Comparison of ENCODE assay signal across 12 mouse cellular contexts in genomic region chr7:81476833-81477232, GRCm38 (mm10). TPM values are rescaled to one million over a fixed set of nuclear protein-coding genes. Genes with fewer than 3 reads are reported as not detected.
DNase-seq lines count a peak whose midpoint lies in the region; ATAC-seq and TF ChIP-seq lines count a peak whose summit lies in the region.
"Had no signal": no experiment of that assay in that cellular context is flagged by ENCODE, and none has a peak within 500 bp of the region (broad histone marks: within the 10 kb centered on the region; RNA-seq: fewer than 3 reads in every experiment).

No protein-coding gene starts in this region.

- ATAC-seq in heart, embryonic 12.5 days (ENCODE audit: insufficient number of reproducible peaks, low FRiP score): no peak
- ATAC-seq in granulocyte monocyte progenitor cell, adult 5-6 weeks (replicated peaks; ENCODE audit: poor library complexity, severe bottlenecking): peak; percentile 35; the same call in 1 of the 2 replicates
- ATAC-seq in midbrain, embryonic 13.5 days: peak; percentile 55; the same call in 1 of the 2 replicates

- no peaks in the 10 kb centered on the region for H3K36me3 ChIP-seq in heart, embryonic 12.5 days
- H3K36me3 ChIP-seq in ES-E14 (ENCODE audit: control insufficient read depth, insufficient read depth, low read length, poor library complexity, severe bottlenecking): no peaks in the 10 kb centered on the region
- peaks cover 53% of the 10 kb centered on the region for H3K36me3 ChIP-seq in midbrain, embryonic 13.5 days

- peaks cover 52% of the 10 kb centered on the region for H3K27me3 ChIP-seq in heart, embryonic 12.5 days (replicated peaks)
- peaks cover 29% of the 10 kb centered on the region for H3K27me3 ChIP-seq in midbrain, embryonic 13.5 days

- no peaks in the 10 kb centered on the region for H3K9me3 ChIP-seq in heart, embryonic 12.5 days (replicated peaks)
- no peaks in the 10 kb centered on the region for H3K9me3 ChIP-seq in ES-E14 (ENCODE audit: control insufficient read depth, insufficient read depth, low read depth, low read length)
- H3K9me3 ChIP-seq in midbrain, embryonic 13.5 days: no peaks in the 10 kb centered on the region

- peak overlapping the region; percentile 56 for H3K4me2 ChIP-seq in heart, embryonic 12.5 days
- peak overlapping the region; percentile 26 for H3K4me2 ChIP-seq in midbrain, embryonic 13.5 days (replicated peaks)

- H3K4me3 ChIP-seq in heart, embryonic 12.5 days: peak overlapping the region; percentile 12; the same call in 1 of the 2 replicates
- peak overlapping the region; percentile 41 to 60 for H3K4me3 ChIP-seq in ES-E14 (ENCODE audit: insufficient read depth in 1 of 2, low read depth in 1 of 2, low read length in 2 of 2, poor library complexity in 1 of 2, severe bottlenecking in 1 of 2)
- H3K4me3 ChIP-seq in midbrain, embryonic 13.5 days (replicated peaks): no peak overlapping the region

- H3K9ac ChIP-seq in heart, embryonic 12.5 days: no peak overlapping the region
- H3K9ac ChIP-seq in ES-E14 (ENCODE audit: insufficient read depth, low read depth, low read length, poor library complexity, severe bottlenecking): peak overlapping the region; percentile 16
- H3K9ac ChIP-seq in midbrain, embryonic 13.5 days (replicated peaks): peak overlapping the region; percentile 19; the same call in 1 of the 2 replicates

- DNase-seq in heart, postnatal 25 days (ENCODE audit: low spot score): no peak
- no peak for DNase-seq in ES-E14 (ENCODE audit: low read depth, low spot score)
- no peak for DNase-seq in left cerebral cortex, adult 8-10 months (ENCODE audit: low spot score in 2 of 2)
- DNase-seq in left cerebral cortex, adult 18-20 months (ENCODE audit: low spot score in 2 of 2): no peak
- no peak for DNase-seq in heart, postnatal 36 days
- DNase-seq: cerebellum, adult 18-20 months; gastrocnemius, postnatal 10 days had no signal

- intact Hi-C loops in heart, postnatal 25 days (cut with DNase I): no loop called here
- intact Hi-C loops in heart, postnatal 36 days (cut with DNase I): no loop called here

- H3K27ac ChIP-seq in heart, embryonic 12.5 days (ENCODE audit: poor library complexity, severe bottlenecking): no peak overlapping the region
- H3K27ac ChIP-seq in ES-E14 (ENCODE audit: insufficient read depth, low read depth, low read length, poor library complexity, severe bottlenecking): no peak overlapping the region
- H3K27ac ChIP-seq in midbrain, embryonic 13.5 days: no peak overlapping the region

- in situ Hi-C loops in ES-E14 (cut with MboI; ENCODE audit: low sequenced_read_pairs in 2 of 2, unreplicated experiment in 2 of 2): no loop called here

- peaks cover 9% of the 10 kb centered on the region; the same call in 1 of the 2 replicates for H3K4me1 ChIP-seq in heart, embryonic 12.5 days (replicated peaks)
- peaks cover 8 to 15% of the 10 kb centered on the region in 2 experiments; a peak in 2 of 4 replicates for H3K4me1 ChIP-seq in ES-E14 (ENCODE audit: control insufficient read depth in 2 of 2, insufficient read depth in 2 of 2, low read length in 2 of 2, poor library complexity in 1 of 2)
- peaks cover 11% of the 10 kb centered on the region for H3K4me1 ChIP-seq in midbrain, embryonic 13.5 days (replicated peaks)

- 4% methylated on average over 24 of the region's 24 CpGs for WGBS in heart, embryonic 12.5 days
- 5% methylated on average over 24 of the region's 24 CpGs for WGBS in midbrain, embryonic 13.5 days

TF ChIP-seq in ES-E14, 5 proteins besides CTCF, POLR2A, EP300 and RAD21:
- TF ChIP-seq HCFC1 (IDR thresholded peaks at IDR 0.05; ENCODE audit: borderline replicate concordance, insufficient read depth, low read length) (no peak), CHD2 (IDR thresholded peaks at IDR 0.05; ENCODE audit: low read depth, low read length) (no peak), MAFK (IDR thresholded peaks at IDR 0.05; ENCODE audit: insufficient read depth, low read depth, low read length) (no peak), ZC3H11A (IDR thresholded peaks at IDR 0.05; ENCODE audit: borderline replicate concordance, low read depth, low read length) (no peak), ZNF384 (IDR thresholded peaks at IDR 0.05; ENCODE audit: low read depth, low read length) (no peak)

RNA-seq across cellular contexts. Expression of gene Ap3b2, which starts 16.9 kb away (rescaled TPM):
- polyA plus RNA-seq in heart, embryonic 12.5 days (2016; fragmentation: Nextera tagmentation; extraction: Ambion mirVana): 4.5 and 5.7 TPM in 2 replicates
- not detected for total RNA-seq in heart, postnatal 25 days (2021)
- 3.8 and 5.3 TPM in 2 replicates for total RNA-seq in ES-E14 (2012; rRNA removed)
- not detected in 2 replicates for total RNA-seq in granulocyte monocyte progenitor cell, adult 5-6 weeks (2014; fragmentation: Nextera tagmentation)
- total RNA-seq in granulocyte monocyte progenitor cell, adult 5-6 weeks (2017): not detected in 2 replicates
- 110 and 117 TPM in 2 replicates for polyA plus RNA-seq in midbrain, embryonic 13.5 days (2015; fragmentation: Nextera tagmentation; extraction: Ambion mirVana)
- total RNA-seq in left cerebral cortex, adult 8-10 months (2022): 100 to 1,000 TPM; 146 to 157 (median 150) TPM
- total RNA-seq in left cerebral cortex, adult 18-20 months (2021): 100 to 1,000 TPM; 156 to 159 TPM
- under 1 TPM in 1 of 2 experiments, not detected in 1; 0.44 TPM for total RNA-seq in heart, postnatal 36 days (2021)
- total RNA-seq: megakaryocyte-erythroid progenitor cell, adult 5-6 weeks had no signal

RNA-seq across cellular contexts. Expression of gene BC048679, which starts 21.2 kb away (rescaled TPM):
- not detected in 2 replicates for polyA plus RNA-seq in heart, embryonic 12.5 days (2016; fragmentation: Nextera tagmentation; extraction: Ambion mirVana)
- not detected for total RNA-seq in heart, postnatal 25 days (2021)
- total RNA-seq in ES-E14 (2012; rRNA removed): 0.62 TPM in 1 of 2 replicates, not detected in the other
- not detected in 2 replicates for total RNA-seq in granulocyte monocyte progenitor cell, adult 5-6 weeks (2014; fragmentation: Nextera tagmentation)
- not detected in 2 replicates for total RNA-seq in granulocyte monocyte progenitor cell, adult 5-6 weeks (2017)
- not detected in 2 replicates for polyA plus RNA-seq in midbrain, embryonic 13.5 days (2015; fragmentation: Nextera tagmentation; extraction: Ambion mirVana)
- not detected for total RNA-seq in left cerebral cortex, adult 8-10 months (2022)
- total RNA-seq in left cerebral cortex, adult 18-20 months (2021): not detected
- not detected for total RNA-seq in heart, postnatal 36 days (2021)
- total RNA-seq: gastrocnemius, postnatal 10 days; left cerebral cortex, postnatal 14 days; megakaryocyte-erythroid progenitor cell, adult 5-6 weeks had no signal

RNA-seq across cellular contexts. Expression of gene Cpeb1, which starts 21.6 kb away (rescaled TPM):
- 3.2 and 4.4 TPM in 2 replicates for polyA plus RNA-seq in heart, embryonic 12.5 days (2016; fragmentation: Nextera tagmentation; extraction: Ambion mirVana)
- 10 to 100 TPM in 1 of 2 experiments, 1 to 10 TPM in 1; 7.0 to 12.3 TPM for total RNA-seq in heart, postnatal 25 days (2021)
- 2.3 and 5.8 TPM in 2 replicates for total RNA-seq in ES-E14 (2012; rRNA removed)
- not detected in 2 replicates for total RNA-seq in granulocyte monocyte progenitor cell, adult 5-6 weeks (2014; fragmentation: Nextera tagmentation)
- total RNA-seq in granulocyte monocyte progenitor cell, adult 5-6 weeks (2017): not detected in 2 replicates
- 2.6 and 3.2 TPM in 2 replicates for polyA plus RNA-seq in midbrain, embryonic 13.5 days (2015; fragmentation: Nextera tagmentation; extraction: Ambion mirVana)
- total RNA-seq in left cerebral cortex, adult 8-10 months (2022): 100 to 1,000 TPM in 1 of 4 experiments, 10 to 100 TPM in 3; 90.7 to 103 (median 99.6) TPM
- total RNA-seq in left cerebral cortex, adult 18-20 months (2021): 100 to 1,000 TPM; 102 to 104 TPM
- total RNA-seq in heart, postnatal 36 days (2021): 10 to 100 TPM; 11.4 to 15.8 TPM
- total RNA-seq: megakaryocyte-erythroid progenitor cell, adult 5-6 weeks had no signal

Comparison
In these comparisons a context has a peak if more than half of its experiments do, and no peak if none do; other contexts are left out.
1. RNA of gene Ap3b2, which starts 16.9 kb away (total RNA-seq): 156 to 159 TPM in left cerebral cortex, adult 18-20 months and 146 to 157 TPM in left cerebral cortex, adult 8-10 months; 3.8 to 5.3 TPM in ES-E14, 0.44 TPM in heart, postnatal 36 days, not detected in heart, postnatal 25 days and not detected in granulocyte monocyte progenitor cell, adult 5-6 weeks; every median in the first group is over 10 times any median in the second.
2. RNA of gene Cpeb1, which starts 21.6 kb away (total RNA-seq): 102 to 104 TPM in left cerebral cortex, adult 18-20 months and 90.7 to 103 TPM in left cerebral cortex, adult 8-10 months; 11.4 to 15.8 TPM in heart, postnatal 36 days, 7.0 to 12.3 TPM in heart, postnatal 25 days, 2.3 to 5.8 TPM in ES-E14 and not detected in granulocyte monocyte progenitor cell, adult 5-6 weeks; every median in the first group is over 4 times any median in the second.